Mouse (Mus musculus): ENCODE results near the gene Slc35f1. TPM values are rescaled to one million over a fixed set of nuclear protein-coding genes. Genes with fewer than 3 reads are reported as not detected.
A peak's percentile ranks its signal among the peaks of the same experiment; 100 is the strongest.

Slc35f1 gene
- total and polyA plus RNA-seq, 3 experiments = 0.07 to 0.11 TPM; not detected in 1

DNA sequence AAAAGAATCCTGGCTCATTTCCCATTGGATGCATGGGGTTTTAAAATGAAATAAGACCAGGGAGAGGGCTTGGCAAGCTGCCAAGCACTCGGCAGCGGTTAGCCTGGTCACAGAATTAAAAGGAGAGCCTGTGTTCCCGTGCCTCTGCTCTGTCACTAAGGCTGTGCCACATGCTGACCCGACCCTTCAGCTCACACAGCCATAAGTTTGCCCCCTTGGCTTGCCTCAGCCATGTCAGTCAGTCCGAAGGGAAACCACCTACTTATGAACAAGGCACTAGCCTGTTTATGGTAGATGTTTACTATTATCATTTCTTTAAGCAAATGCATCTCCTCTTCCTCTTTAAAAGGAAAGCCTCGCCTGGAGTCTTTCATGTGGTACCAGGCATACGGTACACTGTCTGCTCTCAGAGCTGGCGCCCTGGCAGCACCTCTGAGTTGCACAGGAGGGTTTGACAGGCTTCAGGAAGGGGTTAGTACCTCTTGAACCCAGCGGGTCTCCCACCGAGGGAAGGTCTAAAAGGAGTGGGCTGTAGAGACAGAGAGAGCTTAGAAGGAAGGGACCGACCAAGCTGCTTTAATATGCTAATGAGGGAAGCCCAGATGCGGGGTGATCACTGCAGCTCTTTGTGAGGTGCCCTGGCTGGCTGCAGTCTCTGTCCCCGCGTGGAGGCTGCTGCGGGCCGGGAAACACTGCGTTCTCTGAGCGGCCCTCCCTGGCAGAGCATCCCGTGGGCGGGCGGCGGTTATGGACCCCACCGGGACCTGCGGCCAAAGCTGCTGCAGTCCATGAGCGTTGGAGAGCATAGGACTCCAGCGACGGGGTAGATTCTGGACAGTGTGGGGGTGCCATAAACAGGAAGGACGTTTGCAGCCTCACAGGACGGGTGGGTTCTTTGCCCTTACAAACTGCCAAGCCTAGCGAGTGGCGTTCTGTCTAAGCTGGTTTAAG, 14.0 kb downstream of the Slc35f1 start:
- Histone ChIP-seq H3K27me3 (replicated peaks) (no peaks in the 10 kb centered on the region), H3K4me1 (ENCODE audit: control insufficient read depth in 1 of 2, insufficient read depth in 2 of 2) (0 out of 4 replicates have a peak, but pooled peaks cover 0 to 3% of the 10 kb centered on the region in 2 experiments), H3K79me2 (replicated peaks; ENCODE audit: control insufficient read depth, extremely low read depth, insufficient read depth, poor library complexity, severe bottlenecking) (no peaks in the 10 kb centered on the region), H3K4me2 (ENCODE audit: insufficient read depth, low read depth, poor library complexity, severe bottlenecking) (peak overlapping the region; percentile 56), H3K9ac (ENCODE audit: insufficient read depth, low read depth) (no peak overlapping the region), H3K27ac (ENCODE audit: insufficient read depth, low read depth) (no peak overlapping the region), H3K4me3 (replicated peaks in 1 of 3; ENCODE audit: low read depth in 2 of 3, low read length in 2 of 3, poor library complexity in 1 of 3) (no peak overlapping the region), H3K36me3 (replicated peaks in 1 of 2; ENCODE audit: control insufficient read depth in 1 of 2, insufficient read depth in 1 of 2, low read length in 1 of 2) (no peaks in the 10 kb centered on the region), H3K9me3 (replicated peaks; ENCODE audit: low read length) (no peaks in the 10 kb centered on the region)
- in situ Hi-C loops (cut with MboI; ENCODE audit: low pct_ligation_motif_present, low pct_unique_long_range_greater_than_20kb, low sequenced_read_pairs) = no loop called here
- no peak for DNase-seq (ENCODE audit: extremely low read depth)
- dilution Hi-C loops (cut with MboI; ENCODE audit: extremely low pct_ligation_motif_present, extremely low pct_unique_long_range_greater_than_20kb, low sequenced_read_pairs) = no loop called here
- no peak for TF ChIP-seq NRF1 (IDR thresholded peaks at IDR 0.05; ENCODE audit: low read depth, low read length)
- no peak for TF ChIP-seq MYC (IDR thresholded peaks at IDR 0.05; ENCODE audit: low read depth, low read length)
- TF ChIP-seq NELFE (IDR thresholded peaks at IDR 0.05; ENCODE audit: low read depth, low read length) = no peak
- no peak for TF ChIP-seq JUND (conservative IDR thresholded peaks at IDR 0.05; ENCODE audit: low read depth, low read length)
- TF ChIP-seq ZC3H11A (IDR thresholded peaks at IDR 0.05; ENCODE audit: low read depth, low read length) = no peak
- no peak for TF ChIP-seq ETS1 (conservative IDR thresholded peaks at IDR 0.05; ENCODE audit: low read depth, low read length)
- TF ChIP-seq POLR2A (IDR thresholded peaks at IDR 0.05; ENCODE audit: low read depth, low read length) = no peak
- TF ChIP-seq MAFK (IDR thresholded peaks at IDR 0.05; ENCODE audit: insufficient replicate concordance, low read length) = no peak
- TF ChIP-seq IRF4 (IDR thresholded peaks at IDR 0.05; ENCODE audit: low read depth, low read length) = no peak
- TF ChIP-seq ZKSCAN1 (IDR thresholded peaks at IDR 0.05; ENCODE audit: borderline replicate concordance, low read depth, low read length) = no peak
- no peak for TF ChIP-seq HCFC1 (IDR thresholded peaks at IDR 0.05; ENCODE audit: low read depth, low read length)
- no peak for TF ChIP-seq UBTF (IDR thresholded peaks at IDR 0.05; ENCODE audit: low read depth, low read length)
- no peak for TF ChIP-seq USF1 (IDR thresholded peaks at IDR 0.05; ENCODE audit: low read depth, low read length)
- TF ChIP-seq CHD1 (IDR thresholded peaks at IDR 0.05; ENCODE audit: low read depth, low read length) = no peak

DNA sequence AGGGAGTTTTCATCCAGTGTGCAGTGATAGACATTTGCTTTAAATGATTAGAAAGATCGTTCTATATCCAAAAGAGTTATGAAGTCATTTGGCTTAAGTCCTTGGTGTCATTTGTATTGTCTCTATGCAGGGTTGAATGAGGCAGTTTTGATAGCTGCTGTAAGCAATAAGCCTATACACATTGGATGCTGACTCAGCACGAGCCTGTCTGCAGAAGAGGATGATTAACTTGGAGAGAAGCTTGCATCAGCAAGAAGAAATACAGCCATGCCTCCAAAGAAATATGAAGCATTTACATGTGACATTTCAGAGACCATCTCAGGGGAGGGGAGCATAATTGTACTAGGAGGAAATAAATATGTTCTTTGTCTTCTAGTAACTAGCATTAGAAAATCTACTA, 19.1 kb downstream of the Slc35f1 start:
- peak; percentile 9 for DNase-seq (ENCODE audit: extremely low read depth)
- Histone ChIP-seq H3K27ac (ENCODE audit: insufficient read depth, low read depth) (no peak overlapping the region), H3K4me1 (ENCODE audit: control insufficient read depth in 1 of 2, insufficient read depth in 2 of 2) (0 out of 4 replicates have a peak, but pooled peaks cover 0 to 3% of the 10 kb centered on the region in 2 experiments), H3K27me3 (replicated peaks) (no peaks in the 10 kb centered on the region), H3K36me3 (replicated peaks in 1 of 2; ENCODE audit: control insufficient read depth in 1 of 2, insufficient read depth in 1 of 2, low read length in 1 of 2) (no peaks in the 10 kb centered on the region), H3K9ac (ENCODE audit: insufficient read depth, low read depth) (no peak overlapping the region), H3K79me2 (replicated peaks; ENCODE audit: control insufficient read depth, extremely low read depth, insufficient read depth, poor library complexity, severe bottlenecking) (no peaks in the 10 kb centered on the region), H3K4me3 (replicated peaks in 1 of 3; ENCODE audit: low read depth in 2 of 3, low read length in 2 of 3, poor library complexity in 1 of 3) (no peak overlapping the region), H3K9me3 (replicated peaks; ENCODE audit: low read length) (no peaks in the 10 kb centered on the region), H3K4me2 (ENCODE audit: insufficient read depth, low read depth, poor library complexity, severe bottlenecking) (no peak overlapping the region)
- in situ Hi-C loops (cut with MboI; ENCODE audit: low pct_ligation_motif_present, low pct_unique_long_range_greater_than_20kb, low sequenced_read_pairs) (no loop called here), dilution Hi-C loops (cut with MboI; ENCODE audit: extremely low pct_ligation_motif_present, extremely low pct_unique_long_range_greater_than_20kb, low sequenced_read_pairs) (no loop called here)
- TF ChIP-seq SIN3A (IDR thresholded peaks at IDR 0.05; ENCODE audit: low read length) = no peak
- TF ChIP-seq MAFK (IDR thresholded peaks at IDR 0.05; ENCODE audit: insufficient replicate concordance, low read length) = peak; percentile 83; the same call in 1 of the 2 replicates

Data from CH12.LX (cell line).